Mouse (Mus musculus) common myeloid progenitor, adult 5-6 weeks (primary cell): ENCODE measurements around the gene Eci3. TPM values are rescaled to one million over a fixed set of nuclear protein-coding genes. Genes with fewer than 3 reads are reported as not detected.

ENCODE experiments used
- ATAC-seq: replicated peaks from 2 replicates; pipeline ENCODE4 v1.8.0; 2016; ENCODE audit warnings: low read depth, mild to moderate bottlenecking, moderate TSS enrichment, inconsistent platforms; ENCODE audit not compliant: poor library complexity, severe bottlenecking
- total RNA-seq: library from RNA; stranded (forward); fragments of 200-1000, 187-1606 nt; gene quantifications from 2 replicates; pipeline ENCODE4 v1.2.3, GENCODE M21; 2017

The Eci3 gene
- total RNA-seq, 1 experiment from 2014 or later = not detected

GRCm38 (mm10) chr13:34951437-34951836, 12.2 kb downstream of the Eci3 start:
- peak; percentile 96 for ATAC-seq

DNA sequence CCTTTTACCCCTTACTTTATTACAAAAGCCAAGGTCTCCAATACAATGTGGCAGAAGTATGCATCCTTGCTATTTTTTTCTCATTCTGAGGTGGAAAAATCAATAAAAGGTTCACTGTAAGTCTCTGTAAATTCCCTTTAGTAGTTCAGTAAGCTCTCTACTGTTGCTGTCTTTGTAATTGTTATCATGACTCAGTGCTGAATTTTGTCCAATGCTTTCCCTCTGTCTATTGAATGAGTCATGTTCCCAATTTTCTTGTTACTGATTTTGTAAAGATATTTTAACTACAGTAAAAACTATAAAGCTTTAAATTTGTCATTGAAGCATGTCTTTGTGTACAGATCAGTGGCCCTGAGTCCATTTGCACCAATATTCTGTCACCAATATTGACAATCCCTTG, 21.2 kb downstream of the Eci3 start:
- no peak for ATAC-seq

GRCm38 (mm10) chr13:34934931-34935644, 28.5 kb downstream of the Eci3 start:
- ATAC-seq = no peak

- ATAC-seq = no peak
These were observed 39.4 kb downstream of the Eci3 start, which contains the start of the genes Fam217a and 4933417A18Rik for GRCm38 (mm10) chr13:34924210-34924609. Gene Fam217a, minus strand, starts transcription at chr13:34924310. Gene 4933417A18Rik, plus strand, starts transcription at chr13:34924409.

GRCm38 (mm10) chr13:34916520-34917167, 47.0 kb downstream of the Eci3 start:
- ATAC-seq = no peak

GRCm38 (mm10) chr13:34914614-34915013, 49.0 kb downstream of the Eci3 start:
- peak; percentile 83 for ATAC-seq

Other genes with a start within 250 kb of the Eci3 start
- gene Fam50b, start 229.0 kb downstream of the Eci3 start, total RNA-seq = not detected in 2 replicates
- gene Prpf4b, start 88.5 kb downstream of the Eci3 start, total RNA-seq = 183 and 199 TPM in 2 replicates
- gene Fam217a, start 39.5 kb downstream of the Eci3 start, total RNA-seq = 0.64 TPM in 1 of 2 replicates, not detected in the other
- not detected in 2 replicates for gene 4933417A18Rik, start 39.4 kb downstream of the Eci3 start, total RNA-seq
- gene Eci2, start 63.3 kb upstream of the Eci3 start, total RNA-seq = 76.6 and 80.0 TPM in 2 replicates